Mouse (Mus musculus): ENCODE results near the gene Prkag3. TPM values are rescaled to one million over a fixed set of nuclear protein-coding genes. Genes with fewer than 3 reads are reported as not detected.

Prkag3 gene
- polyA plus RNA-seq, 1 experiment from 2014 or later, result not detected

- 63% methylated on average over 5 of the region's 5 CpGs for WGBS
- no peak for ATAC-seq (ENCODE audit: low read depth)
Observed at GRCm38 (mm10) chr1:74705016-74705415, 44.0 kb downstream of the Prkag3 start.

GRCm38 (mm10) chr1:74704156-74704555 lies 44.9 kb downstream of the Prkag3 start:
- Histone ChIP-seq H3K36me3 (peaks cover 22% of the 10 kb centered on the region), H3K9ac (no peak overlapping the region), H3K4me1 (replicated peaks) (no peaks in the 10 kb centered on the region), H3K9me3 (no peaks in the 10 kb centered on the region), H3K4me3 (no peak overlapping the region), H3K27me3 (no peaks in the 10 kb centered on the region), H3K27ac (replicated peaks) (no peak overlapping the region), H3K4me2 (no peak overlapping the region)
- WGBS, result 65% methylated on average over 3 of the region's 3 CpGs
- ATAC-seq (ENCODE audit: low read depth), result no peak

More at GRCm38 (mm10) chr1:74705016-74705415, 44.0 kb downstream of the Prkag3 start:
- Histone ChIP-seq H3K4me1 (replicated peaks) (no peaks in the 10 kb centered on the region), H3K27me3 (no peaks in the 10 kb centered on the region), H3K36me3 (peaks cover 15% of the 10 kb centered on the region), H3K9ac (no peak overlapping the region), H3K27ac (replicated peaks) (no peak overlapping the region), H3K4me2 (no peak overlapping the region), H3K4me3 (no peak overlapping the region), H3K9me3 (no peaks in the 10 kb centered on the region)

GRCm38 (mm10) chr1:74702142-74702553 lies 46.9 kb downstream of the Prkag3 start:
- ATAC-seq (ENCODE audit: low read depth), result no peak
- Histone ChIP-seq H3K4me1 (replicated peaks) (no peaks in the 10 kb centered on the region), H3K27me3 (no peaks in the 10 kb centered on the region), H3K36me3 (peaks cover 42% of the 10 kb centered on the region), H3K27ac (replicated peaks) (no peak overlapping the region), H3K4me2 (no peak overlapping the region), H3K9ac (no peak overlapping the region), H3K9me3 (no peaks in the 10 kb centered on the region), H3K4me3 (no peak overlapping the region)
- WGBS, result 93% methylated on average over 6 of the region's 6 CpGs

GRCm38 (mm10) chr1:74698791-74699190 lies 50.2 kb downstream of the Prkag3 start:
- Histone ChIP-seq H3K9ac (no peak overlapping the region), H3K9me3 (no peaks in the 10 kb centered on the region), H3K4me3 (no peak overlapping the region), H3K4me1 (replicated peaks) (no peaks in the 10 kb centered on the region), H3K36me3 (peaks cover 75% of the 10 kb centered on the region), H3K27ac (replicated peaks) (no peak overlapping the region), H3K27me3 (no peaks in the 10 kb centered on the region), H3K4me2 (no peak overlapping the region)
- ATAC-seq (ENCODE audit: low read depth), result no peak
- WGBS, result 94% methylated on average over 1 of the region's 1 CpGs

GRCm38 (mm10) chr1:74698353-74698752 lies 50.7 kb downstream of the Prkag3 start:
- WGBS, result 97% methylated on average over 1 of the region's 1 CpGs
- H3K36me3 ChIP-seq, result peaks cover 78% of the 10 kb centered on the region
- no peak overlapping the region for H3K9ac ChIP-seq
- H3K4me1 ChIP-seq (replicated peaks), result no peaks in the 10 kb centered on the region
- H3K4me3 ChIP-seq, result no peak overlapping the region
- H3K4me2 ChIP-seq, result no peak overlapping the region
- no peak overlapping the region for H3K27ac ChIP-seq (replicated peaks)
- H3K27me3 ChIP-seq, result no peaks in the 10 kb centered on the region
- no peaks in the 10 kb centered on the region for H3K9me3 ChIP-seq
- no peak for ATAC-seq (ENCODE audit: low read depth)

- H3K4me2 ChIP-seq, result no peak overlapping the region
- no peaks in the 10 kb centered on the region for H3K27me3 ChIP-seq
- no peak overlapping the region for H3K9ac ChIP-seq
- no peaks in the 10 kb centered on the region for H3K4me1 ChIP-seq (replicated peaks)
- H3K36me3 ChIP-seq, result peaks cover 83% of the 10 kb centered on the region
- no peak overlapping the region for H3K4me3 ChIP-seq
- WGBS, result 93% methylated on average over 6 of the region's 6 CpGs
- H3K27ac ChIP-seq (replicated peaks), result no peak overlapping the region
- H3K9me3 ChIP-seq, result no peaks in the 10 kb centered on the region
- ATAC-seq (ENCODE audit: low read depth), result no peak
Observed at GRCm38 (mm10) chr1:74697416-74697815, 51.6 kb downstream of the Prkag3 start.

GRCm38 (mm10) chr1:74695836-74696235 lies 53.2 kb downstream of the Prkag3 start:
- no peaks in the 10 kb centered on the region for H3K4me1 ChIP-seq (replicated peaks)
- no peak overlapping the region for H3K9ac ChIP-seq
- 93% methylated on average over 4 of the region's 4 CpGs for WGBS

GRCm38 (mm10) chr1:74693891-74694583 lies 55.0 kb downstream of the Prkag3 start:
- H3K9ac ChIP-seq, result no peak overlapping the region
- H3K36me3 ChIP-seq, result peaks cover 94% of the 10 kb centered on the region
- H3K4me3 ChIP-seq, result no peak overlapping the region
- H3K9me3 ChIP-seq, result no peaks in the 10 kb centered on the region
- no peak overlapping the region for H3K4me2 ChIP-seq
- no peaks in the 10 kb centered on the region for H3K4me1 ChIP-seq (replicated peaks)
- H3K27ac ChIP-seq (replicated peaks), result no peak overlapping the region
- H3K27me3 ChIP-seq, result no peaks in the 10 kb centered on the region
- 89% methylated on average over 8 of the region's 8 CpGs for WGBS
- no peak for ATAC-seq (ENCODE audit: low read depth)

More at GRCm38 (mm10) chr1:74695836-74696235, 53.2 kb downstream of the Prkag3 start:
- H3K27me3 ChIP-seq, result no peaks in the 10 kb centered on the region
- H3K4me3 ChIP-seq, result no peak overlapping the region
- H3K9me3 ChIP-seq, result no peaks in the 10 kb centered on the region
- no peak overlapping the region for H3K27ac ChIP-seq (replicated peaks)
- H3K36me3 ChIP-seq, result peaks cover 89% of the 10 kb centered on the region
- ATAC-seq (ENCODE audit: low read depth), result no peak
- H3K4me2 ChIP-seq, result no peak overlapping the region

Other genes with a start within 250 kb of the Prkag3 start
- 46.8 and 48.9 TPM in 2 replicates for gene Cnot9, start 243.2 kb downstream of the Prkag3 start, polyA plus RNA-seq (2015; fragmentation: Nextera tagmentation; extraction: Ambion mirVana)
- gene Plcd4, start 206.3 kb downstream of the Prkag3 start, polyA plus RNA-seq (2015; fragmentation: Nextera tagmentation; extraction: Ambion mirVana), result 6.5 and 8.7 TPM in 2 replicates
- 24.1 and 25.0 TPM in 2 replicates for gene Usp37, start 204.9 kb downstream of the Prkag3 start, polyA plus RNA-seq (2015; fragmentation: Nextera tagmentation; extraction: Ambion mirVana)
- 6.7 and 7.5 TPM in 2 replicates for gene Zfp142, start 161.0 kb downstream of the Prkag3 start, polyA plus RNA-seq (2015; fragmentation: Nextera tagmentation; extraction: Ambion mirVana)
- gene Bcs1l, start 160.9 kb downstream of the Prkag3 start, polyA plus RNA-seq (2015; fragmentation: Nextera tagmentation; extraction: Ambion mirVana), result 21.7 and 22.2 TPM in 2 replicates
- 42.7 and 44.6 TPM in 2 replicates for gene Rnf25, start 147.8 kb downstream of the Prkag3 start, polyA plus RNA-seq (2015; fragmentation: Nextera tagmentation; extraction: Ambion mirVana)
- 16.5 and 19.7 TPM in 2 replicates for gene Stk36, start 147.8 kb downstream of the Prkag3 start, polyA plus RNA-seq (2015; fragmentation: Nextera tagmentation; extraction: Ambion mirVana)
- gene Ttll4, start 87.5 kb downstream of the Prkag3 start, polyA plus RNA-seq (2015; fragmentation: Nextera tagmentation; extraction: Ambion mirVana), result 7.7 and 9.7 TPM in 2 replicates
- gene Cyp27a1, start 35.6 kb downstream of the Prkag3 start, polyA plus RNA-seq (2015; fragmentation: Nextera tagmentation; extraction: Ambion mirVana), result 2.9 and 4.0 TPM in 2 replicates
- 8.9 and 10.0 TPM in 2 replicates for gene Wnt6, start 22.7 kb upstream of the Prkag3 start, polyA plus RNA-seq (2015; fragmentation: Nextera tagmentation; extraction: Ambion mirVana)
- 0.13 and 0.15 TPM in 2 replicates for gene Wnt10a, start 42.3 kb upstream of the Prkag3 start, polyA plus RNA-seq (2015; fragmentation: Nextera tagmentation; extraction: Ambion mirVana)
- gene Cdk5r2, start 105.7 kb upstream of the Prkag3 start, polyA plus RNA-seq (2015; fragmentation: Nextera tagmentation; extraction: Ambion mirVana), result 7.8 and 9.0 TPM in 2 replicates
- gene Fev, start 136.2 kb upstream of the Prkag3 start, polyA plus RNA-seq (2015; fragmentation: Nextera tagmentation; extraction: Ambion mirVana), result 0.26 TPM in 1 of 2 replicates, not detected in the other
- gene Cryba2, start 143.9 kb upstream of the Prkag3 start, polyA plus RNA-seq (2015; fragmentation: Nextera tagmentation; extraction: Ambion mirVana), result 0.85 TPM in 1 of 2 replicates, not detected in the other
- gene Cfap65, start 186.4 kb upstream of the Prkag3 start, polyA plus RNA-seq (2015; fragmentation: Nextera tagmentation; extraction: Ambion mirVana), result 0.04 and 0.14 TPM in 2 replicates
- 0.26 and 0.29 TPM in 2 replicates for gene Ihh, start 202.5 kb upstream of the Prkag3 start, polyA plus RNA-seq (2015; fragmentation: Nextera tagmentation; extraction: Ambion mirVana)